Mouse (Mus musculus): ENCODE measurements around the gene Il6st. TPM values are rescaled to one million over a fixed set of nuclear protein-coding genes. Genes with fewer than 3 reads are reported as not detected.
"Not testable (repeated sequence)": the region's sequence is repeated elsewhere in the genome, so short reads cannot be mapped to it uniquely, and the experiment has no call there.

Gene Il6st
- polyA plus RNA-seq, 1 experiment from 2014 or later, result 9.8 TPM

DNA sequence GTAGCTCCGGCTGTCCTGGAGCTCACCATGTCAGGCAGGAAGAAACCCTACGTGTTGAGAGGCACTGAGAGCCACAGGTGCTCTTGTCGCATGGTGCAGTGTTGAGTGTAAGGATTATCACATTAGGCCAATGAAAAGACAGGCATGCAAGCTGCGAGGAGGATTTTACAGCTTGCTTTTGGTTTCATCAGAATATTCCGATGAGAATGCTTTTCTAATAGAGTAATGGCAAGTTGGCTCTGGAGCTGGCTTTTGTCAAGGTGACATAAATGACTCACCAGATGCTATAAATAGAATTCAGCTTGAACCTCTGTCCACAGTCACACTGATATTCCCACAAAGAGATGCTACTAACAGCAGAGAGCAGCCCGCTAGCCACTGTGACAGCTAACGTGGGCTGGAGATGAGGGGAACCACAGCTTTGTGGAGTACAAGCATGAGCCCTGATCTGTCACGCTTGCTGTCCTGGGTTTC is 38.7 kb upstream of the Il6st start:
- no peak overlapping the region for H3K4me2 ChIP-seq (ENCODE audit: low read length)
- no peak overlapping the region for H3K9ac ChIP-seq (ENCODE audit: low read length)
- H3K4me1 ChIP-seq (ENCODE audit: control insufficient read depth, insufficient read depth, low read length), result no peaks in the 10 kb centered on the region
- H3K27ac ChIP-seq (ENCODE audit: low read depth, low read length), result no peak overlapping the region
- H3K36me3 ChIP-seq (ENCODE audit: control insufficient read depth, insufficient read depth, low read length), result no peaks in the 10 kb centered on the region
- no peaks in the 10 kb centered on the region for H3K27me3 ChIP-seq (replicated peaks; ENCODE audit: control insufficient read depth, insufficient read depth, low read length)
- H3K9me3 ChIP-seq (replicated peaks; ENCODE audit: control insufficient read depth, low read length), result no peaks in the 10 kb centered on the region
- ATAC-seq (no peak), DNase-seq (ENCODE audit: low spot score) (no peak)
- 83% methylated on average over 8 of the region's 8 CpGs for WGBS
- H3K4me3 ChIP-seq (ENCODE audit: low read depth, low read length), result no peak overlapping the region

DNA sequence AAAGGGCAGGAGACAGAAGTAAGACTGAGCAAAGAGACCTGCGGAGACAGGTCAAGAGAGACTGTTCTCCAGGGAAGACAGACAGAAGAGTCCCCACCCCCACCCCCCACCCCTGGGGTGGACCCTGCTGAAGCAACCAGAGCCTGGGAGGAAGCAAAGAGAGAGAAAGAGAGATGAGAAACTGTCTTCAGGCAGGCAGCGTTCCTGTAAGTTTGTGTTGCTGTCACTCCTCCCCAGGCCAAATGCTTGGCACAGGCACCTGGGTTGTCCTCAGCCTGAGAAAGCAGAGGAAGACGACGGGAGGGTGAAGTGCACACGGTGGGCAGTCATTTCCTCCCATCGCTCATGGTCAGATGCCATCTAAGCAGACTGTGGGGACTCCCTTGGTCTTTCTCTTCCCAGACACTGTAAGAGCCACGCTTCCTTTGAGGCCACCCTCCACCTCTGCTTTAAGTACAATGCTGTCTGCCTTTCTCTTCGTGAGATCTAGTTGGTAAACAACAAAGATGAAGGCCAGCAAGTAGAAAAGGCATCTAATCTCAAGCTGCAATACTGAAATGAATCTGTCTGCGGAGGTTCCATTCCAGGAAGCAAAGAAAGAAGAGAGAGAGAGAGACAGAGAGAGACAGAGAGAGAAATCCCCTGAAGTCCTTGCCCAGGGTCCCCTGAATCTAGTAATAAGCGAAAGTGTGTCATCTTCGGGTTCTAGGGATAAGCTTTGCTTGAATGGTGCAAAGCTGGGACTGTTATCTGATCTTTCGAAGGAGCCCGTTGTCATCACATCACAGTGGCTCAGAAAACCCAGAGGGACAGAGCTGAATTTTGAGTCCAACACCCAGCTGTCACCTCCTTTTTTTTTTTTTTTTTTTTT is 37.4 kb upstream of the Il6st start:
- no peaks in the 10 kb centered on the region for H3K9me3 ChIP-seq (replicated peaks; ENCODE audit: control insufficient read depth, low read length)
- no peaks in the 10 kb centered on the region for H3K4me1 ChIP-seq (ENCODE audit: control insufficient read depth, insufficient read depth, low read length)
- DNase-seq (ENCODE audit: low spot score) (no peak), ATAC-seq (no peak)
- H3K27ac ChIP-seq (ENCODE audit: low read depth, low read length), result no peak overlapping the region
- no peaks in the 10 kb centered on the region for H3K27me3 ChIP-seq (replicated peaks; ENCODE audit: control insufficient read depth, insufficient read depth, low read length)
- no peaks in the 10 kb centered on the region for H3K36me3 ChIP-seq (ENCODE audit: control insufficient read depth, insufficient read depth, low read length)
- no peak overlapping the region for H3K9ac ChIP-seq (ENCODE audit: low read length)
- no peak overlapping the region for H3K4me2 ChIP-seq (ENCODE audit: low read length)
- 83% methylated on average over 13 of the region's 13 CpGs for WGBS
- H3K4me3 ChIP-seq (ENCODE audit: low read depth, low read length), result no peak overlapping the region

DNA sequence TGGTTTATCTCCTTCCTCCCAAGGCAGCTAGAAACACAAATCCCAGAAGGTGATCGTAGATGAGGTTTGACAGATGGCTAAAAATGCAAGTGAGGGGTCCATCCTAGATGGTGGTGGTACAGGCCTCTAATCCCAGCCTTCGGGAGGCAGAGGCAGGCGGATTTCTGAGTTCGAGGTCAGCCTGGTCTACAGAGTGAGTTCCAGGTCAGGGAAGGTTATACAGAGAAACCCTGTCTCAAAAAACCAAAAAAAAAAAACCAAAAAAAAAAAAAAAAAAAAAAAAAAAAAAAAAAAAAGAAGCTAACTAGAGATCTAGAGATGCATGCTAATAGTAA is 36.8 kb upstream of the Il6st start:
- not testable (repeated sequence) for DNase-seq (ENCODE audit: low spot score); H3K27me3 ChIP-seq (replicated peaks; ENCODE audit: control insufficient read depth, insufficient read depth, low read length); H3K4me3 ChIP-seq (ENCODE audit: low read depth, low read length); H3K9ac ChIP-seq (ENCODE audit: low read length); H3K27ac ChIP-seq (ENCODE audit: low read depth, low read length); H3K36me3 ChIP-seq (ENCODE audit: control insufficient read depth, insufficient read depth, low read length); H3K9me3 ChIP-seq (replicated peaks; ENCODE audit: control insufficient read depth, low read length); H3K4me2 ChIP-seq (ENCODE audit: low read length); ATAC-seq; H3K4me1 ChIP-seq (ENCODE audit: control insufficient read depth, insufficient read depth, low read length)
- WGBS, result 91% methylated on average over 4 of the region's 4 CpGs

DNA sequence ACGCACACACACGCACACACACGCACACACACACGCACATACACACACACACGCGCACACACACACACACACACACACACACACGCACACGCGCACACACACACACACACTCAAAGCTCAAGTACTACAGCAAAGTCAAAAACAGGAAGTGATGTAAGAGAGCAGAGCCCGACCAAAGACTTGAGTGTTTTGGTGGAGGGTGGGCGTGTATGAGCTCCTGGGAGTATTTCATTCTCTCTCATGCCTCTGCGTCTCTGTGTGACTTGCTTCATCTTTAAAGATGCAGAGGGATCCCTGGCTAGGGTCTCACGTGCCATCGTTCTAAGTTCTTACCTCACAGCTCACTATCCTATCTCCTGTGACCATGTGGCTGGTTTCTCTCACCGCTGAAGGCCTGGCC is 36.3 kb upstream of the Il6st start:
- no peaks in the 10 kb centered on the region for H3K27me3 ChIP-seq (replicated peaks; ENCODE audit: control insufficient read depth, insufficient read depth, low read length)
- H3K27ac ChIP-seq (ENCODE audit: low read depth, low read length), result no peak overlapping the region
- ATAC-seq, result no peak
- H3K9me3 ChIP-seq (replicated peaks; ENCODE audit: control insufficient read depth, low read length), result no peaks in the 10 kb centered on the region
- no peak for DNase-seq (ENCODE audit: low spot score)
- no peak overlapping the region for H3K4me2 ChIP-seq (ENCODE audit: low read length)
- 89% methylated on average over 15 of the region's 15 CpGs for WGBS
- no peak overlapping the region for H3K4me3 ChIP-seq (ENCODE audit: low read depth, low read length)
- no peak overlapping the region for H3K9ac ChIP-seq (ENCODE audit: low read length)
- no peaks in the 10 kb centered on the region for H3K36me3 ChIP-seq (ENCODE audit: control insufficient read depth, insufficient read depth, low read length)
- H3K4me1 ChIP-seq (ENCODE audit: control insufficient read depth, insufficient read depth, low read length), result no peaks in the 10 kb centered on the region

DNA sequence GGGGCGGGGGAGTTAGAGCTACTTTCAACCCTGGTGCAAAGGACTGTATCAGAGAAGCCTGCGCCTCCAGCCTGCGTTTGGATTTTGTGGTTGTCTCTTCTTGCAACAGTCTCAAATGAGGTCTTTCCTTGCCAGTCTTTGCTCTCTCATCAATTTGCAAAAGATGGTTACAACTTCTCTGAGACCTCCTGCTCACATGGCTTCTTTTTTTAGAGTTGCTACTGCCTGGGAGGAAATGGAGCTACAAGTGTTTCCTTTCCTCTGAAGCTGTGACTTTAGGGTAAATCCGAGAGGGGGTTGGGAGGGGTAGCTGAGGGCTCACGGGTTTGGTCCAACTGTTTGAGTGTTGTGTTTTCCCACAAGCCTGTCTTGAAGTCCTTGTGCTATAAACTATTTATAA is 30.6 kb upstream of the Il6st start:
- Histone ChIP-seq H3K4me3 (ENCODE audit: low read depth, low read length) (no peak overlapping the region), H3K4me2 (ENCODE audit: low read length) (no peak overlapping the region), H3K9ac (ENCODE audit: low read length) (no peak overlapping the region), H3K36me3 (ENCODE audit: control insufficient read depth, insufficient read depth, low read length) (no peaks in the 10 kb centered on the region), H3K4me1 (ENCODE audit: control insufficient read depth, insufficient read depth, low read length) (no peaks in the 10 kb centered on the region), H3K9me3 (replicated peaks; ENCODE audit: control insufficient read depth, low read length) (no peaks in the 10 kb centered on the region), H3K27ac (ENCODE audit: low read depth, low read length) (no peak overlapping the region), H3K27me3 (replicated peaks; ENCODE audit: control insufficient read depth, insufficient read depth, low read length) (no peaks in the 10 kb centered on the region)
- 77% methylated on average over 5 of the region's 5 CpGs for WGBS
- no peak for ATAC-seq
- no peak for DNase-seq (ENCODE audit: low spot score)

DNA sequence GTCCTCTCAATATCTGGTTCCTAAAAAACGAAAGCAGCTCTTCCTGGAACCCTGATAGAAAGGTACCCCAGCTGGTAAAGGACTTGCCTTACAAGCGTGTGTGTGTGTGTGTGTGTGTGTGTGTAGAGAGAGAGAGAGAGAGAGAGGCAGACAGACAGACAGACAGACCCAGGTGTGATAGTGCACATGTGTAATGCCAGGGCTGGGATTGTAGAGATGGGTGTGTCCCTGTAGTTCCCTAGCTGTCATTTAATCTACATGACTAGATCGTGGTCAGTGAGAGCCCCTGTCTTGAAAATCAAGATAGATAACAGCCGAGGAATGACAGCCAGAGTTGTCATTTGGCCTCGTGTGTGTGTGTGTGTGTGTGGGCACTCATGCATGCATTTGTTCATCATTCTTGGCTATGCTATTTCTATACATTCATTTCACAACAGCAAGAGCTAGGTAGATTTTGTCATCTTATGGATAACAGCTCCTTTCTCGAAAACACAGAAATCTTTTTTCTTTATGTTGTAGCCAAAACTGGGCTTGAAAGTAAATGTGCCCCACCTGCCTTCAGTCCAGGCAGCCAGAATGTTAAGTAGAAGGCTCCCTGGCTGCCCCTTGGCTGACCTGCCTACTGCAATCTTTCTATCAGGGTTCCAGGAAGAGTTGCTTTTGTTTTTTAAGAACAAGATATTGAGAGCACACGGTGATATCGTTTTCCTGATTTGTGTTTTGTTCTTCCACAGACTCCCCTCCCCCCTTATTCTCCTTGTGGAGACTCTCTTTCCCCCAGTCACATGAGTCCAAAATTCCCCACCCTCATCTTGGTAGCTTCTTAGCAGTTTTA is 28.4 kb upstream of the Il6st start:
- DNase-seq (ENCODE audit: low spot score), result no peak
- H3K9ac ChIP-seq (ENCODE audit: low read length), result no peak overlapping the region
- H3K9me3 ChIP-seq (replicated peaks; ENCODE audit: control insufficient read depth, low read length), result no peaks in the 10 kb centered on the region
- H3K4me3 ChIP-seq (ENCODE audit: low read depth, low read length), result no peak overlapping the region
- H3K36me3 ChIP-seq (ENCODE audit: control insufficient read depth, insufficient read depth, low read length), result no peaks in the 10 kb centered on the region
- H3K27ac ChIP-seq (ENCODE audit: low read depth, low read length), result no peak overlapping the region
- WGBS, result 75% methylated on average over 8 of the region's 8 CpGs
- no peak overlapping the region for H3K4me2 ChIP-seq (ENCODE audit: low read length)
- no peak for ATAC-seq
- H3K4me1 ChIP-seq (ENCODE audit: control insufficient read depth, insufficient read depth, low read length), result peaks cover 7% of the 10 kb centered on the region
- H3K27me3 ChIP-seq (replicated peaks; ENCODE audit: control insufficient read depth, insufficient read depth, low read length), result no peaks in the 10 kb centered on the region

DNA sequence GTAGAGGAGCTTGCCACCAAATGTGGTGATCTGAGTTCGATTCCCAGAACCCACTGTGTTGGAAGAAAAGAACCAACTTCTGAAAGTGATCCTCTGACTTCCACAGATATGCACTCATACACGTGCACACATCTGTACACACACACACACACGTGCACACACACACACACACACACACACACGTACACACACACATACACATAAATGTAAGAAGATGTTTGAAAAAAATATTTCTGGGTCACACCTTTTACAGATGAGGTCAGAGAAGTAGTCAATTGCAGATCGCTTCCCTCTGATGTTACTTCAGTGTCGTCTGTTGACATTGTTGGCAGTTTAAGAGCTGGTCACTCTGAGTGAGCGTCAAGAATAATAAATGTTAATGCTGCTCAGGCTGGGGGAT is 27.6 kb upstream of the Il6st start:
- WGBS, result 88% methylated on average over 7 of the region's 7 CpGs
- DNase-seq (ENCODE audit: low spot score), result no peak
- ATAC-seq, result no peak

DNA sequence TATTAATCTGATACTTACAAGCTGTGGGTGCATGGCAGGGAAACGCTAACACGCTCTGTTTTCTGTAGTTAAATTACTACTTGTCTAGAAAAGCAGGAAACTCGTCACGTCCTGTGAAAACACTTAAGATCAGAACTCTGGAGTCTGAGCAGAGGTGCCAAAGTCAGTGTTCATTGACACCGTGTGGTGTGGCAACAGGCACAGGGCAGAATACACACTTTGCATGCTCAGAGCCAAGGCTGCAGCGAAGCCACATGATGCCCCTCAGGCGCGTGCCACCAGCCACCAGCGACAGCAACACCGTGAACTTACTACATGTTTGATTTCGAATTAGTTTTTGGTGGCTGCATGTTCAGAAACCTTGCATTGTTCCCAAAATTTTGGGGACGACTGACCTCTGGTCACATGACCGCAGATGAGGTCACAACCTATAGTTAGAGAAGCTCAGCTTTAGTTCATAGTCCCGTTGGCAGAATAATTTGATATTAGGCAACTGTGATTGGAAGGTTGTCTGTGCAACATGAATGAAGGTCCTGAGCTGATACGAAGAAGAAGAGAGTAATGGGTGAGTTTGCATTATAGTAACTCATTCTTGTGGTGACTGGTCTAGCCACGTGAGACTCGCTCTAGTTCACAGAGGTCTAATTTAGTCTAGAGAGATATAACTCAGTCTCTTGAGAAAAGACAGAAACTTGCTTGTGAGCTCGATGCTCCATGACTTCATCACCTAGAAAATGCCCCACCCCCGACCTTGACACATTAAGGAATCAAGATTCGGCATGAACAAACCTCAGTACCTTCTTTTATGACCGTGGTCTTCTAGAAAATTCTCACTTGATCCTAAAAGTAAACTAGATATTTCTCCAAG is 25.6 kb upstream of the Il6st start:
- H3K4me3 ChIP-seq (ENCODE audit: low read depth, low read length), result no peak overlapping the region
- WGBS, result 93% methylated on average over 21 of the region's 21 CpGs

More for the DNA sequence above, 27.6 kb upstream of the Il6st start:
- H3K27ac ChIP-seq (ENCODE audit: low read depth, low read length), result no peak overlapping the region
- no peak overlapping the region for H3K9ac ChIP-seq (ENCODE audit: low read length)
- no peak overlapping the region for H3K4me3 ChIP-seq (ENCODE audit: low read depth, low read length)
- H3K4me1 ChIP-seq (ENCODE audit: control insufficient read depth, insufficient read depth, low read length), result peaks cover 7% of the 10 kb centered on the region
- no peak overlapping the region for H3K4me2 ChIP-seq (ENCODE audit: low read length)
- H3K36me3 ChIP-seq (ENCODE audit: control insufficient read depth, insufficient read depth, low read length), result no peaks in the 10 kb centered on the region
- H3K27me3 ChIP-seq (replicated peaks; ENCODE audit: control insufficient read depth, insufficient read depth, low read length), result no peaks in the 10 kb centered on the region
- H3K9me3 ChIP-seq (replicated peaks; ENCODE audit: control insufficient read depth, low read length), result no peaks in the 10 kb centered on the region

More for the DNA sequence above, 25.6 kb upstream of the Il6st start:
- DNase-seq (ENCODE audit: low spot score) (no peak), ATAC-seq (no peak)
- H3K27me3 ChIP-seq (replicated peaks; ENCODE audit: control insufficient read depth, insufficient read depth, low read length), result no peaks in the 10 kb centered on the region
- no peaks in the 10 kb centered on the region for H3K36me3 ChIP-seq (ENCODE audit: control insufficient read depth, insufficient read depth, low read length)
- H3K4me1 ChIP-seq (ENCODE audit: control insufficient read depth, insufficient read depth, low read length), result peaks cover 7% of the 10 kb centered on the region
- H3K9ac ChIP-seq (ENCODE audit: low read length), result no peak overlapping the region
- no peaks in the 10 kb centered on the region for H3K9me3 ChIP-seq (replicated peaks; ENCODE audit: control insufficient read depth, low read length)
- H3K27ac ChIP-seq (ENCODE audit: low read depth, low read length), result no peak overlapping the region
- no peak overlapping the region for H3K4me2 ChIP-seq (ENCODE audit: low read length)

All from forebrain, embryonic 14.5 days (tissue).